Mouse (Mus musculus) gastrocnemius, postnatal 25 days (tissue): ENCODE measurements around the gene Kazn. TPM values are rescaled to one million over a fixed set of nuclear protein-coding genes. Genes with fewer than 3 reads are reported as not detected.

Experiments
- DNase-seq: peaks from one replicate; pipeline ENCODE4 v3.0.0; 2022
- total RNA-seq, 2 experiments: library from RNA; stranded (reverse); gene quantifications; 1 replicate in 1 of 2; 2 replicates in 1 of 2; pipeline ENCODE4 v1.2.3; 2021

The Kazn gene
- total RNA-seq, 2 experiments from 2014 or later, result 1.9 to 2.5 TPM

DNA sequence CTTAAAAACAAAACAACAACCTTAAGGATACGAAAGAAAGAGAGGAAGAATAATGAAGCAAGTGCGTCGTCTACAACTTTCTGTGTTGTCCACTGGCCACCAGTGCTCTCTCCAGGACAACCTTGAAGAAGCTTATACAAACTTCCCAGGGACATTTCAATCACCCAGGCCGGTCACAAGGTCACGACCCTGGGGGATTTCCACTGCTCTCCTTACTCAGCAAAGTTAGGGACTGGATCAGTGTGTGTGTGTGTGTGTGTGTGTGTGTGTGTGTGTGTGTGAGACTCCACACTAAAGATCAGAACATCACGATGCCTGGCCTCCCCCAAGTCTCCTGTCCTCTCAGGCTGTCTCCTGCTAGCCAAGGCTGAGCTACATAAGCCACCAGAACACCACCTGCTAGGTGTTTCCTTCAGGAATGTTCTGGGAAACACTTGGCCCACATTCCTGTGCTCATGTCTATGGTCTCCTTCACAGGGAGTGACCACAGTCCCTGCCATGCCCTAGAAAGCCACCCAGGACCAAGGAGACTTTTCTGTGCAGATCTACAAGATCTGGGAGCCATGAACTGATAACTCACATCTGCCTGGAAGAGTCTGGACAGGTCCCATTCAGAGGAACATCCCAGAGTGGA, 3.7 kb upstream of the Kazn start:
- DNase-seq, result no peak

- DNase-seq, result no peak
These were observed 3.0 kb upstream of the Kazn start for GRCm38 (mm10) chr4:142242164-142242563.

DNA sequence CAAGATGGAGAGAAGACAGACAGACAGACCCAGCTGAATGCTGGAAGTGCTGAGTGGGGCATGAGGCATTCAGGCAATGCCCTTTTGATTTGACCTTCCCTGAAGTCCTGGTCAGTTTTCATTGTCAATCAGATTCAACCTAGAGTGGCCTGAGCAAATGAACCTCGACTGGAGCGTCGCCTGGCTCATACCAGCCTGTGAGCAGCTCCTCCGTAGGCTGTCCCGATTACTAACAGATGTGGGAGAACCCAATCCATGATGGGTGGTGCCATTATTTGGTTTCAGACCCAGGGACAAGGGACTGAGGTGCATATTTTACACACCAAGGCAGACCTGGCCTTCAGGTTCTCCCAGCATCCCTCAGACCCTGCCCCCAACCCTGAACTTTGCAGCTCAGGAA, 1.7 kb upstream of the Kazn start:
- DNase-seq, result no peak

DNA sequence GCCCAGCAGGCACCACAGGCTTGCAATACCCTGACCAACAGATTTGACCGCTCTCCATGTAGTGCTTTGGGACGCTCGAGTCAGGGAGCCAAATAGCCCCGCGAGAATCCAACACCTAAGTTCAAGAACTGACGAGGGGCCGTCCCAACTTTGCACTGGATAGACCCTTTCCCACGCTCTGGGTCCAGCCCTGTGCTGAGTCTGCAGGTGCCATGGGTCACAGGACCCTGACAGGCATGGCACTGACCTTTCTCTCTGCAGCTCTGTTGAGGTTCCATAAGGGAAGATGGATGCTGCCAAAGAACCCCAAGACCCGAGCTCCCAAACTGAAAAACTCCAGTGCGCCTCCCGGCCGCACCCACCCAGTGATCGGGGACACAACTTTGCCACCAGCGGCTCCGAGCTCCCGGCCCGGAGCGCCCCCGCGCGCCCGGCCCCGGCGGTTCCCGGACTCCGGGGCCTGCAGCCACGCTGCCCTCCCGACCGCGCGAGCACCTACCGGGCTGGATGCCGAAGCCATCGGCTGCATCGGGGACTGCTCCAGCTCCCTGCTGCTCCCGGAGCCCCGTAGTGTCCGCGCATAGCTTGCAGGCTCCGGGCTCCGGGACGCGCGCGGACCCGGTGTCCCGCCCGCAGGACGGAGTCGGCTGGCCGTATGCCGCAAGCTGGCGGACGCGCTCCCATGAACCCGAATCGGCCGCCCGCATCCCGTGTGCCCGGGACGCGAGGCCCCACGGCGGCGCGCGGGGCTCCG, 538 bp downstream of the Kazn start:
- DNase-seq, result peak; percentile 48

DNA sequence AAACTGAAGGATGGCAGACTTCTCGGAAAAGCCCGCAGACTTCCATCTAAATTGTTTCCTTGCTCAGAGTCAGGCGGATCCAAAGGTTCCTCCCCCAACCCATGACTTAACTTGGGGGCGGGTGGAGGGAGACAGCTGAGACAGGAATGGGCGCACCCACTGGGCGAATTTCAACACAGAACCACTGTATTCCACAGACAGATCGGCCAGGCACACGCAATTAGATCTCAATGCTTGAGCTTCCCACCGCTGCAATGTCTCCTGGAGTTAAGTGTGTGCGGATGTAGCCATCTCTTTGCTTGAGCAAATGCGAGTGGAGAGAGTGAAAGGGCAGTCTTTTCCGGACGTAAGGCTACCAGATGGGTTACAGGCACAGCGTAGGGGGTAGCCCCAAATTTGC, 1.2 kb downstream of the Kazn start:
- peak; percentile 44 for DNase-seq

DNA sequence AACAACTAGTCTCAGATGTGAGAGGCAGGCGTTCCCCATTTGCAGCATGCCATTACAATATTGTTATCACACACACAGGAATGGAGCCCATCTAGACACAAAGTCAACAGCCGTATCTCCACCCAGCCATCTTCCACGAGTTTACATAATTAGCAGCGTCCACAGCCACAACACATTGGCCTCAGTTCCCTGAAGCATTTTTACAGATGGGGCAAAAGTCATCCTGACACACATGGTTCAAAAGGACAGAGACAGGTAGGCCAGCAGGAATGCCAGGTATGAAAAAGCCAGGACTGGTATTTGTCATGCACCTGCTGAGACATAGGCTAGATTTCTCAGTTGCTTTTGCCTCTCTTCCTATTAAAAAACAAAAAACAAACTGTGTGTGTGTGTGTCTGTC, 2.5 kb downstream of the Kazn start:
- DNase-seq, result no peak

DNA sequence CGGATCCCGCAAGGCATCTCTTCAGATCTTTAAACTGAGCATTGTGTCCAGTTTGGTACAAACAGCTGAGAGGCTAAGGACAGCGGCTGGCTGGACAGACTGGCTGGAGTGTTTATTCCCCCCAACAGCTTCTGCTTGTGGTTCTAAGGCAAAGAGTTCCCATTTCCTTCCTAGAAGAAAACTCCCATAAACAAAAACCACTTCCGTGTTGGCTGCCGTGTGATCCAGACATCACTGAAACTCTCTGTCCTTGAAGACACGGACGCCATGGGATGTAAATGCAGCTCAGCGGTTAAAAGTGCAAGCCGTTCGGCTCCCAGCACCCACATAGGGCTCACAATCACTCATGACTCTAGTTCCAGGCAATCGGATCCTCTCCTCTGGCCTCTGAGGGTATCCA, 3.8 kb downstream of the Kazn start:
- DNase-seq, result no peak

DNA sequence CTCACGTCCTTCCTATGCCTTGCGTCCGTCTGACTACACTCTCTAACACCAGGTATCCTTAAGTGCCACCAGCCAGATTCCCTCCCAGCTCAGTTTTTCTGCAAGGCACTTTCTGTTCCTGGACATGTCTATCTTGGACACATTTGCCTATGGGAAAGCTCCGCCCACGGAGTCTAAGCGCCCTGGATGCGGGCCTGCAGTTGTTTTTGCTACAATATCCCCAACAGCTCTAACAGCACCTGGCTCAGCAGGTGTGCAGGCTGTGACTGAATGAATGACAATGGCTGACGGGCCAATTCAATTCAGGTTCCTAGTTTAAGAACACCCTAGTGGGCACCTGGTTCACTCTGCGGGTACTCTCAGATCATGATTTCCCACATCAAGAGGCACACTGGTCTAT, 4.4 kb downstream of the Kazn start:
- DNase-seq, result no peak

DNA sequence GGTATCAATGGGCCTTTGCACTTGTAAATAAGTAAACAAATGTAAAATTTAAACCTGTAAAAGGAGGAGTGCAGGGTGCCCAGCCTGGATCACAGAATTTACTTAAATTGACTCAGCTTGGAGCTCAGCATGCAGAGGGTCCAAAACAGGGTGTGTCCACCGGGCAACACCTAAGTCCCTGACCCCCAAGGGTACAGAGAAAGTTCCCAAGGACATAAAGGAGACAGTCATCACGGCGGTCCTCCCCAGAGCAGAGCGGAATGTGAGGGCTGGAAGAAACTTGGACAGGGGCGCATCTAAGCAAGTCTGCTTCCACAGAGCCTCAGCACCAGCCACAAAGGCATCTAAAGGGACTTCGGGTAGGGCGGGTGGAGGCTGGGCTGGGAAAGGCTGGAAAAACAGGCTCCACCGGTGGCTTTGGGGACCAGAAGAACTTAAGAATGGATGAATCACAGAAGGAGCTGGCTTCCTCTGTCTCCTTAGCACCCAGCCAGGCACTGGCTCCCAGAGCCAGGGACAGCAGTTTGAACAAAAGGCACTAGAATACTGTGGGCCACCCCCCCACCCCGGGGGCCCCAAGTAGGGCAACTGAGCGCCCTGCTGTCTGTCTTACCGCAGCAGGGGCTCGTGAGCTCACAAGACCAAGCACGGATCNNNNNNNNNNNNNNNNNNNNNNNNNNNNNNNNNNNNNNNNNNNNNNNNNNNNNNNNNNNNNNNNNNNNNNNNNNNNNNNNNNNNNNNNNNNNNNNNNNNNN, 10.2 kb downstream of the Kazn start:
- DNase-seq, result no peak

- peak; percentile 23 for DNase-seq
These were observed 15.1 kb downstream of the Kazn start for GRCm38 (mm10) chr4:142223898-142224645.

DNA sequence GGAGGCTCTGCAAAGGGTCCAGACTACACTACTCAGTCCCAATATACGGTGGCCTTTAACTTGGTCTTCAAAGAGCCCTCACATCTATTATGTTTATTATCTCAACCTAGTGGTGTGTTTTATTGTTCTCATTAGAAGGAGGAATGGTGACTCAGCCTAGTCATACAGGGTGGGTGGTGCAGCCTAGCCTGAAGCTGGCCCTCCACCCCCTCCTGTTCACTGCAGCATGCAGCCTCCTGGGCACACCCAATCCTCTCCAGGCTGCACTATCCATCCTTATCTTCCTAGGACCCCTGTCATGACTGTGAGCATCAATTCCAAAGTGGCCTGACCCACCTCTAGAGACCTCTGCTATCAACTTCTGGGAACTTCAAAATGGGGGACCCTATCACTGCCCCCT, 16.8 kb downstream of the Kazn start:
- DNase-seq, result no peak

DNA sequence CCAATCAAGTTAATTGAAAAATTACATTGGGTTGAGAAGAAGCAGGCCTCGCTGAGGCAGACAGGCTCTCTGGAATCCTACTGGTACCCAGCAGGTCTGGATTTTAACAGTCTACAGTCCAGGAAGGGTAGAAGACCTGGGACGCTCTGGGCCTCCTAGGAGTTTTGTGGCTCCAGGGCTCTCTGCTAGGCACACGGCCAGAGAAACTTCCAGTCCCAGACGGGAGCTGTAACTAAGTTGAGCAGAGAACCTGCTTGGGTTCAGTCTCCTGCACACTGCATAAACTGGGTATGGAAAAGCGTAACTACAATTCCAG, 17.5 kb downstream of the Kazn start:
- no peak for DNase-seq

- DNase-seq, result no peak
These were observed 18.0 kb downstream of the Kazn start for GRCm38 (mm10) chr4:142221025-142221756.

DNA sequence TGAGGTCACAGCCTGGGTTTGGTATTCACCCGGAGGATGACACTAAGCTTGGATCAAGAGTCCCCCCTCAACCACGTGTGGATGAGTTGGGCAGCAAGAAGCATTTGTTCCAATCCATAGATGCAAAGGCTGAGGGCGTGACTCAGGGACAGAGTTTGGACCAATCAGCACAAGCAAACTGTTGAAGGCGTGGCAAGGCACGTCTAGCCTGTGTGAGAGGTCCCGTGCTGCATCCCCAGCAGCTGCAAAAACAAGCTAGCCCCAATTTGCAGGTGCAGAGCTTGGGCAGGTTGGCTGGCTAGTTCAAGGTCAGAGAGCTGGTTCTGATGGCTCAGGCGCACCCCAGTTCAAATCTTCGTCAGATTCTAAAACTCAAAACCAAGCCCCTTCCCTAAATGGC, 20.2 kb downstream of the Kazn start:
- no peak for DNase-seq

DNA sequence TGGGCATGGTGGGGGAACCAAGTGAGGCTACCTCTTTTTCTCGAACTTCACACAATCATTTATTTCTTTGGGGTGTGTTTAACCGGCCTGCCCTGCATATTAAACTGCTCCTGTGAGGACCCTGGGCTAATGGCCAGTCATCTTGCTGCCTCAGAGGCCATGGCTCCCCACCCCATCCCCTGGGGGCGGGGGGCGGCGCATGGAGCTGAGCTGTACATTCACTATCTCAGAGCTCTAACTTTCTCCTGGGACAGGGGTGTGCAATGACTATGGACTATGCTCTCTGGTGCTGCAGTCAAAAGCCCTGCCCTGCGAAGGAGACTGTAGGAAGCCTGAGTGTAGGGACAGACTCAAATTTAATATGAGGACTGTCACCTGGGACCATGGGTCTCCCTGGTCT, 22.2 kb downstream of the Kazn start:
- DNase-seq, result no peak

DNA sequence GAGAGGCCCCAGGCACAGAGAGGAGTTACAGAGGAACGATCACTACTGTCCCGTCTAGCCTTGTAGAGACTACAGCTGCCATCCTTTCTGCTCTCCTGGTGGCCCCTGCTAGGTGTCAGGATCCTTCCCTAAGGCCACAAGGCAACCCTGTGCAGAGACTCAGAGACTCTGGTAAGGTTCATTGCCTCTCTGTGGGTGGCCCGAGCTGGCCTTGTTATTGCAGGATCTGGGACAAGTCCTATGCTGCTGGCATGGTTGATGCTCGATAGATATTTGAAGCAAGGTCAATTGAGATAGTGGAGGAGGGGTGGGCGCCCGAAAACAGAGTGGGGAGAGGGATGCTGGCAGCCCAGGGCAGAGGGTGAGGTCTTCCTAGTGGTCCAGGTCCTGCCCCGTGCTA, 23.4 kb downstream of the Kazn start:
- DNase-seq, result no peak

DNA sequence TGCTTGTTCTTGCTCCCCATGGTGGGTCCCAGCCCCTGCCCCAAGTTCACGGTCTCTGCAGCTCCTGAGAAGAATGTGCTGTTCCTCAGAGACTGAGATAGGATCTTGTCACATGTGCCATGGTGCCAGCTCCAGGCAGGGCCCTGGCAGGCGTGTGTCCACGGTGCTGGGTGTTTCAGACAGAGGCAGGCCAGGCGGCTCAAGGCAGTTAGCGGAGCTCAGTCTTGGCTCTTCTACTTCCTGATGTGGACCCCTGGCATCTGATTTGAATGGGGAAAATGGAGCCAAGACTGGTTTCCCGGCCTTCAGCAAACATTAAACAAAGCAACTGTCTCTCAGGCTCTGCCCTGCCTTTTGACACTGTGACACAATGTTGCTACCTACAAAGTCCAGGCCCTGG, 24.7 kb downstream of the Kazn start:
- no peak for DNase-seq

- DNase-seq, result no peak
These were observed 26.8 kb downstream of the Kazn start for GRCm38 (mm10) chr4:142212425-142212824.

DNA sequence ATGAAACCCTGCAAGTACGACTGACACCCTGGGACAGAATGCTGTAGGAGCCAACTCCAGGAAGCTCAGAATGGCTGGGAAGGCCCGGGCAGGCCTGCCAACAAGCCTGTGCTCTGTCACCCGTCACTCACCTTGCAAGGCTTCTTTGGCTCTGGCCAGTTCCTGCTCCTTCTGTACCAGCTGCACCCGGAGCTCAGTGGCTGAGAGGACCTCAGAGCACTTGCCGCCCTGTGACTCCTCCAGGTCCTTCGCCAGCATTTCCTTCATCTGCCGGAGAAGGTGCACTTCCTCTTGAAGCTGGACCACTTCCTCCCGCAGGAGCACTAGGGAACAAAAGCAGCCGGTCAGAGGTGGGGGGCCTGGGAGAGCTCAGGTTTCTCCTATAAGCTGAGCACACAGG, 29.3 kb downstream of the Kazn start:
- DNase-seq, result no peak

GRCm38 (mm10) chr4:142209476-142209875, 29.7 kb downstream of the Kazn start:
- DNase-seq, result no peak

DNA sequence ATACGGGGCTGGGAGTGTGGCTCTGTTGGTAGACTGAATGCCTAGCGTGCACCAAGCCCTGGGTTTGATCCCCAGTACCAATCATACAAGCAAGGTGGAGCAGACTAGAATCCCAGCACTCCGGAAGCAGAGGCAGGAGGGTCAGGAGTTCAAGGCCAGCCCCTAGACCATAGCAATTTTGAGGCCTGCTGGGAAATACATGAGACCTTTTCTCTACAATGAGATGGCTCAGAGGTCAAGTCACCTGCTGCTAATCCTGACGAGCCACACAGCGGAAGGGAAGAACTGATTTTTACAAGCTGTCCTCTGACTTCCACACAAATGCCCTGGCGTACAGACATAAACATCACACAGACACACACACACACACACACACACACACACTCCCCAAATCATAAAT, 33.5 kb downstream of the Kazn start:
- DNase-seq, result no peak

DNA sequence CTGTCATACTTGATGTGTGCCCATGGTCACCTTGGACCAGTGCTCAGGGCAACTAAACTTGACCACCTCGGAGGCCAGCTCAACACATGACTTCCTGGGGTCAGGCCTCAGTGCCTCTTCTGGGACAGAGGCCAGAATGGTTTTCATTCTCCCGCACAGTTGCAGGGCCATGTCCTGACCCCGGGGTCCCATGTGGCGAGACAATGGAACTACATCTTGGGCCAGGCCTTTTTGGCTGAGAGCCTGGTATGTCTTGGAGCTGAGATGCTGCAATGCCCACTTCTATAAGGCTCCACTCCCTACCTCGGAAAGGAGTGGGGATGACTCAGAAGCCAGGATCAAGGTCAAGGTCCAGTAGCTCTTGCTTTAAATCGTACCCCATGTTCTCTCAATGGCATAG, 42.6 kb downstream of the Kazn start:
- no peak for DNase-seq
